Mouse (Mus musculus) lung, postnatal 10 days (tissue): ENCODE measurements around the gene Crocc2.

Source experiments
- DNase-seq: peaks from one replicate; pipeline ENCODE4 v3.0.0; 2021

Gene Crocc2

GRCm38 (mm10) chr1:93217530-93217929 lies 49.0 kb downstream of the Crocc2 start:
- DNase-seq, result no peak

GRCm38 (mm10) chr1:93220776-93221175 lies 52.3 kb downstream of the Crocc2 start:
- no peak for DNase-seq

- peak; percentile 66 for DNase-seq
These were observed 55.4 kb downstream of the Crocc2 start for GRCm38 (mm10) chr1:93223972-93224371.

GRCm38 (mm10) chr1:93225226-93225625 lies 56.7 kb downstream of the Crocc2 start:
- no peak for DNase-seq

- no peak for DNase-seq
These were observed 57.4 kb downstream of the Crocc2 start for GRCm38 (mm10) chr1:93225731-93226520.

GRCm38 (mm10) chr1:93227303-93227975 lies 58.9 kb downstream of the Crocc2 start:
- peak; percentile 49 for DNase-seq

- no peak for DNase-seq
These were observed 59.4 kb downstream of the Crocc2 start for GRCm38 (mm10) chr1:93227976-93228365.

GRCm38 (mm10) chr1:93229221-93229620 lies 60.7 kb downstream of the Crocc2 start:
- no peak for DNase-seq

- no peak for DNase-seq
These were observed 61.1 kb downstream of the Crocc2 start for GRCm38 (mm10) chr1:93229626-93230025.

GRCm38 (mm10) chr1:93235576-93236544 lies 67.3 kb downstream of the Crocc2 start, which contains the start of gene Sned1:
Gene Sned1, plus strand, starts transcription at chr1:93235841.
- peak; percentile 96 for DNase-seq

GRCm38 (mm10) chr1:93236545-93236924 lies 68.0 kb downstream of the Crocc2 start:
- peak; percentile 55 for DNase-seq

GRCm38 (mm10) chr1:93237676-93238075 lies 69.2 kb downstream of the Crocc2 start:
- no peak for DNase-seq

- peak; percentile 43 for DNase-seq
These were observed 69.7 kb downstream of the Crocc2 start for GRCm38 (mm10) chr1:93238201-93238600.

- peak; percentile 50 for DNase-seq
These were observed 77.4 kb downstream of the Crocc2 start for GRCm38 (mm10) chr1:93245936-93246335.

- peak; percentile 28 for DNase-seq
These were observed 84.1 kb downstream of the Crocc2 start for GRCm38 (mm10) chr1:93252586-93252985.

- no peak for DNase-seq
These were observed 87.2 kb downstream of the Crocc2 start for GRCm38 (mm10) chr1:93255761-93256160.

GRCm38 (mm10) chr1:93257560-93257959 lies 89.0 kb downstream of the Crocc2 start:
- DNase-seq, result no peak

- DNase-seq, result no peak
These were observed 98.7 kb downstream of the Crocc2 start for GRCm38 (mm10) chr1:93267207-93267606.

GRCm38 (mm10) chr1:93268246-93268645 lies 99.7 kb downstream of the Crocc2 start:
- DNase-seq, result no peak

- DNase-seq, result no peak
These were observed 102.2 kb downstream of the Crocc2 start for GRCm38 (mm10) chr1:93270516-93271240.

GRCm38 (mm10) chr1:93271751-93272150 lies 103.2 kb downstream of the Crocc2 start:
- no peak for DNase-seq

GRCm38 (mm10) chr1:93272409-93272821 lies 103.9 kb downstream of the Crocc2 start:
- DNase-seq, result peak; percentile 24
